Mouse (Mus musculus) cerebellum, adult 18-20 months (tissue): ENCODE results near the gene Ltb4r1.

Source experiments
- DNase-seq, 2 experiments: peaks; one replicate each; pipeline ENCODE4 v3.0.0; 2021

The Ltb4r1 gene

DNA sequence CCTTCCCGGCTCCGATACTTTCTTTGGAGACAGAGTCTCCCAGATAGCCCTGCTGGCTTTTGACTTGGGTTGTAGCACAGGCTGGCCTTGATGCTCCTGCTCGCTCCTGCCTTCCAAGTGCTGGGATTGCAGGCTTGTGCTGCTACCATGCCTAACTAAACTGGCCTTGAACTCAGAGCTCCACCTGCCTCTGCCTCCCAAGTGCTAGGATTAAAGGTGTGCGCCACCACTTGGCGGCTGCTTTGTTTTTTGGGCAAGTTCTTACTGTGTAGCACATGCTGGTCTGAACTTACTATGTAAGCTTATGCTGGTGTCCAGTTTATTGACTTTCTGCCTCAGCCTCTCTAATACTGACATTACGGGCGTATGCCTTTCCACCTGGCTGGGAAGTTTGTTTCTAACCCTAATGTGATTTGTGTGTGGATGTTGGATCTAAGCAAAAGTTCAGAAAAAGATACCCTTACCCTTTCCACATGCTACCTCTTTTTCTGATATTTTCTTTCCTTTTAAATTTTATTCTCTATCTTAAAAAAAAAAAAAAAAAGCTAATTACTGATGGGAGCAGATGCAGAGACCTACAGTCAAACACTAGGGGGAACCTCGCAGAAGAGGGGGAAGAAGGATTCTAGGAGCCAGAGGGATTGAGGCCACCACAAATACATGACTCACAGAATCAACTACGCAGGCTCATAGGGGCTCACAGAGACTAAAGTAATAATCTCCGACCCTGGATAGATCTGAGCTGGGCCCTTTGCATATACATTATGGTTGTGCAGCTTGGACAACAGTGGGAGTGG is 18.5 kb upstream of the Ltb4r1 start:
- no peak for DNase-seq

DNA sequence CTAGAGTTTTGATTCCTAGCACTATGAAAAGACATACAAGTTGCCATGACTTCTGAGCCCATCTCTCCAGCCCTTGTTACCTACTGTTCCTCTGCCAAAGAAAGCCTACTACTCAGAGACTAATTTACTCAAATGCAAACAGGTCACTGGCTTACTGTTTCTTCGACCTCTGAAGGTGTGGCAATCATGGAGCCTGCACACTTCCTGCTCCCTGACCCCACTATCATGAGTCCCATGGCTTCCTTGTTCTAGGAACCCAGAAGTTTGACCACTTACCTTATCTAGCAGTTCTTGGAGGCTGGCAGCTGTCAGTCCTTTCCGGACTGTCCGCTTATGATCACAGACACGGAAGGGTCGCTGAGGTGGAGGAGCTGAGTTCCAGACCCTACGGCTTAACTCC is 8.2 kb upstream of the Ltb4r1 start:
- no peak for DNase-seq

DNA sequence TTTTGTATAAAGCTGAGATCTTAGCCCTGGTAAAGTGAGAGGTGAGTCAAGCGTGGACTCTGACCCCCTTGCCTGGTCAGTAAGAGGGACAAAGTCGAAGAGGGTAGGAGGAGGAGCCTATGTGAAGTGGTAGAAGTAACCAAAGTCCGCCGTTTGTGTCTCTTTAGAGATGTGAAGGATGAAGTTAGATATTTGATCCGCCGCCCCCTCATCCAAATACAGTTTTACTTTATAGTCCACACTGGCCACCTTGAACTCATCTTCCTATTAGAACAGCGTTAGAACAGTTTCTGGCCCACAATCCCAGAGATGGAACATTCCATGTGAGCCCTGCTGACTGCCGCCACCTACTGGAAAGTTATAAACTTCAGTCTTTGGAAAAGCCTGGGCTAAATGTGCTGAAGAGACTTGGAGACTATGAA is 7.4 kb upstream of the Ltb4r1 start, which contains the start of gene Cideb:
Gene Cideb, minus strand, starts transcription at position 96 of the 422 bp plus-strand sequence.
- DNase-seq, result peak; percentile 42 to 49

DNA sequence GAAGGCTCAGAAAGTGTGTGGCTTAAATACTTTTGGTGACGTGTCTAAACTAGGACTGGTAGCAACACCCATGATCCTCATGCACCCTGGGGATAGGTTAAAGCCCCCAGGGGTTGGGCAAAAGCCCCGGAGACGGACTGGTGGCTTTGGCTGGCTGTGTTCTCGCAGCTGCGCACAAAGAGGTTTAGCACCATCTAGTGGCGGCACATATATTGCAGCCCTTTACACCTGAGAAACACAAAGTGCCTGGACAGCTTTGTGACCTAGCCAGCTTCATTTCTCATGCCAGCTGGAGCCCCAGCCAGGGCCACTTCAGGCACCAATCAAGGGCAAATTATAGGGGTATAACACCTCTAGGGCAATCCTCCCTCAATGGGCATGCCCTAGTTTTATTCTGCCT is 5.6 kb upstream of the Ltb4r1 start:
- DNase-seq, result peak; percentile 88 to 89

DNA sequence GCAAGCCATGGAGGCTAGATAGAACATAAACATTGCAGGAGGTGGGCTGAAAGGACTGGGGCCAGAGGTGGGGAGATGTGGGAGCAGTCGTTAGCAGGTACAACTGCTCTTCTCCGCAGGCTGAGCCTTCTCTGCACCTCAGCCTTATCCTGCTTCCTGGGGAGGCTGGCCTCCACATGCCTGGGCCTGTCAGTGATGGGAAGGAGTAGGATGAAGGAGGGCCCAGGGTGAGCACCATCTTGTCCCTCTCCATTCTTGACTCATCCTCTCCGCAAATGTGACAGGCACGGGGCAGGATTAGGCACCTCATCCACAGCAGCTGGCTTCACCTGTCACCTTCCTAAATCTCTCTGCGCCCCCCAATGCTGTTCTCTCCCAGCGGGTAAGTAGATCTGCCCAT is 4.6 kb upstream of the Ltb4r1 start, which contains the start of gene Ltb4r2:
Gene Ltb4r2, plus strand, starts transcription at position 266 of the 400 bp plus-strand sequence.
- no peak for DNase-seq

DNA sequence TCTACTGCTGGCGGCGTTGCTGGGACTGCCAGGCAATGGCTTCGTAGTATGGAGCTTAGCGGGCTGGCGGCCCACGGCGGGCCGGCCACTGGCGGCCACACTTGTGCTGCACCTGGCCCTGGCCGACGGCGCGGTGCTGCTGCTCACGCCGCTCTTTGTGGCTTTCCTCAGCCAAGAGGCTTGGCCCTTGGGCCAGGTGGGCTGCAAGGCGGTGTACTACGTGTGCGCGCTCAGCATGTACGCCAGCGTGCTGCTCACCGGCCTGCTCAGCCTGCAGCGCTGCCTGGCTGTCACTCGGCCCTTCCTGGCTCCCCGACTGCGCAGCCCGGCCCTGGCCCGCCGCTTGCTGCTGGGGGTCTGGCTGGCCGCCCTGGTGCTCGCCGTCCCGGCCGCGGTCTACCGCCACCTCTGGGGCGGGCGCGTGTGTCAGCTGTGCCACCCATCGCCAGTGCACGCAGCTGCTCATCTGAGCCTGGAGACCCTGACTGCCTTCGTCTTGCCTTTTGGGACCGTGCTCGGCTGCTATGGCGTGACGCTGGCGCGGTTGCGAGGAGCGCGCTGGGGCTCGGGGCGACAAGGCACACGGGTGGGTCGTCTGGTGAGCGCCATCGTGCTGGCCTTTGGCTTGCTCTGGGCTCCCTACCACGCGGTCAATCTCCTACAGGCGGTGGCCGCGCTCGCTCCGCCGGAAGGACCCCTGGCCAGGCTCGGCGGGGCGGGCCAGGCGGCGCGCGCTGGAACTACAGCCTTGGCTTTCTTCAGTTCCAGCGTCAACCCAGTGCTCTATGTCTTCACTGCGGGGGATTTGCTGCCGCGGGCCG is 3.6 kb upstream of the Ltb4r1 start:
- DNase-seq, result peak; percentile 39 to 58

DNA sequence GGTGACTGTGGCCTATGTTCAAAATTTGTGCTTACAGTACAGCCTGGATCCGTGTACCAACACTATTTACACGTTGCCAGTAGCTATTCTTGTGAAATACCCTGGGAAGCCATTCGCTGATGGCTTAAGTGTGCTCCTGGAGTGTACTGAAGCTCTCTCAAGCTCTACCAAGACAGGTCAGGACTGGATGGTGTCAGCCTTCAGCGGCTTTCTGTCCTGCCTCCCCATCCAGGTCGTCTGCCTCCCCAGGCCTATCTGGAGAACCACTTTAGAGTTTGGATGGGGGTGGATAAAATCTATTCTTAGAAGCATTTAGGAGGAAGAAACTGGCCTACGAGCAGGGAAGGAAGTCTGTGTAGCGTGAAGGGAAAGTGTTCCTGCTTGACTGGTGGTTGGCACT is 2.6 kb upstream of the Ltb4r1 start:
- DNase-seq, result no peak

DNA sequence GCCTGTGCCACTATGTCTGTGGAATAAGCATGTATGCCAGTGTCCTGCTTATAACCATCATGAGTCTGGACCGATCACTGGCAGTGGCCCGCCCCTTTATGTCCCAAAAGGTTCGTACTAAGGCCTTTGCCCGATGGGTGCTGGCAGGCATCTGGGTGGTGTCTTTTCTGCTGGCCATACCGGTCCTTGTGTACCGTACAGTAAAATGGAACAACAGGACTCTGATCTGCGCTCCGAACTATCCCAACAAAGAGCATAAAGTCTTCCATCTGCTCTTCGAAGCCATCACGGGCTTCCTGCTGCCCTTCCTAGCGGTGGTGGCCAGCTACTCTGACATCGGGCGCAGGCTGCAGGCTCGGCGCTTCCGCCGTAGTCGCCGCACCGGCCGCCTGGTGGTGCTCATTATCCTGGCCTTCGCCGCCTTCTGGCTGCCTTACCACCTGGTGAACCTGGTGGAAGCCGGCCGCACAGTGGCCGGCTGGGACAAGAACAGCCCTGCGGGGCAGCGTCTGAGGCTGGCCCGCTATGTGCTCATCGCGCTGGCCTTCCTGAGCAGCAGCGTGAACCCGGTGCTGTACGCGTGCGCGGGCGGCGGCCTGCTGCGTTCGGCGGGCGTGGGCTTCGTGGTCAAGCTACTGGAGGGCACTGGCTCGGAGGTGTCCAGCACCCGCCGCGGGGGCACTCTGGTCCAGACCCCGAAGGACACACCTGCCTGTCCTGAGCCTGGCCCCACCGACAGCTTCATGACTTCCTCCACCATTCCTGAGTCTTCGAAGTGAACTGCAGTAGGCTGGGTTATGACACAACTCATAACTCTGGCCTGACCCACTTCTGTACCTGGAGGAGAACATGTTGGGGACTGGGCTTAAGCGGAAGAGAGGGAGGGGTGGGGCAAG is 2.0 kb downstream of the Ltb4r1 start:
- peak; percentile 82 to 83 for DNase-seq

DNA sequence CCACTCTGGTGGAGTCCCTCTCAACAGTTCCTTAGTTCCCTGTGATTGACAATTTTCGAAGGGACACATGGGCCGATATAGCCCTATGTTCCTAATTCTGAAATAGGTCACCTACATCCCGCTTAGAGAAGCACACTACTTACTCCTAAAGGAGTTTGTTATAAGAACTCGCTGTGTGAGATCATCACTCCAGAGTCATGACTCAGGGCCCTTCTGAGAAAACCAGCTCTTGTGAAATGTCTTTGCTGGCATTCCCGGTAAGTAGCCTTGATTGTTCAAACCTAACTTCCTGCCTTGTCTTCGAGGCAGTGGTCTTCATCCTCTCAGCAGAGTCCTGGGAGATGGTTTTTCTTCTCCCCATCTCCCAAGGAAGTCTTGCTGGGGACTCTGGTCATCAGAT is 2.8 kb downstream of the Ltb4r1 start:
- no peak for DNase-seq

DNA sequence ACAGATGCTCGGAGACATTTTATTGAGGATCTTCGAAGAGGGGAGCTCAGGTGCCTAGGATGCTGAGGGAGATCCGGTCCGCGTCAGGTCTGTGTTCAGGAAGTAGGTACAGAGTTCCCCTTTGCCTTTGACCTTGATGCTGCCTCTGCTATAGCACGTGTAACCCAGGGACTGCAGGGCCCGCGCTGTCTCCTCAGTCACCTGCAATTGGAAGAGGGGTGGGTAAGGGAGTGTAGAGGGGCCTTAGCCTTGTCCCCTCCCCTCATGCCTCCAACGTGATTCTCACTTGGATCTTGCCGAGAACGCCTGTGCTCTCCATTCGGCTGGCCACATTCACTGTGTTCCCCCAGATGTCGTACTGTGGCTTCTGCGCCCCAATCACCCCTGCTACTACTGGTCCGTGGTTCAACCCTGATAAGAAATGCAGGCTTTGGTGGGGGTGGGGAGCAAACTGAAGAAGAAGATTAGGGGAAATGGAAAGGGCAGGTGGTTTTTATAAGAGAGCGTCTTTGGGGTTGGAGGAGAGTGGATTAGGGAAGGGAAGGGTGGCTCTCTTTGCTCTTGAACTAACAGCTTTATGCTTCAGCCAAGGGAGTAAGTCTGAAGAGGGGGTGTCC is 3.4 kb downstream of the Ltb4r1 start:
- no peak for DNase-seq

DNA sequence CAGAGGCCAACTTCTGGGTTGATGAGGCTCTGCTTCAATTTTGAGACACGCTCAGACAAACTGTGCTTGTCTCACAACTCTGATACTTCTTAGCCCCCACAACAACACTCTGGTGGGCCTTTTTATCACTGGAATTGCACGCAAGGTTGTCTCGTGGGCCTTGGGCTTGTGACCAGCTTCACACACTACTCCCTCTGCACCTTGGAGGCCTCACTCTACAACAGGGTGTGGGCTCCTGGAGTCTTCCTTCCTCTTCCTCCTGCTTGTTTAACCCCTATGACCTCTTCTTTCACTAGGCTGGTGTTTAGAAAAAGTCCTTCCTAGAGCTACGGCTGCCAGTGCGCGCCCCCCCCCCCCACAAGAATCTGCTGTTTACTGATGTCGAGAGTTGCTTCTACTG is 10.9 kb downstream of the Ltb4r1 start:
- DNase-seq, result no peak

DNA sequence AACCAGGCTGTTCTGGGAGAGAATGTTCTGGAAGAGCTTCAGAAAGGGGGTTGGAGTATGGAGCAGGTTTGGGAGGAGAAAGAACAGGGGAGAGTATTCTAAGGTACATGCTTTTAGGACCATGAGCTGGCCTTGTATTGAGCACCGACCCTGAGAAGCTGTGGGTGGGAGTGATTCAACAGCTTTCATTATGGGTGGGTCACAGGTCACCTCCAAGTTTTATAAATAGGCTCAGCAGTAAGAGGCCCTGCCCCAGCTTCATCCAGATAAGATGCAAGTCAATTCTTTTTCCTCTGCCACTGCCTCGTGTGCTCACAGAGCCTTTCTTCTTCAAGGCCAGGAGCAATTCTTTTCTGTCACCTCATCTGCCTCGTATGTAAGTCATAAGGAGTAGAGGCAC is 11.4 kb downstream of the Ltb4r1 start:
- DNase-seq, result no peak

DNA sequence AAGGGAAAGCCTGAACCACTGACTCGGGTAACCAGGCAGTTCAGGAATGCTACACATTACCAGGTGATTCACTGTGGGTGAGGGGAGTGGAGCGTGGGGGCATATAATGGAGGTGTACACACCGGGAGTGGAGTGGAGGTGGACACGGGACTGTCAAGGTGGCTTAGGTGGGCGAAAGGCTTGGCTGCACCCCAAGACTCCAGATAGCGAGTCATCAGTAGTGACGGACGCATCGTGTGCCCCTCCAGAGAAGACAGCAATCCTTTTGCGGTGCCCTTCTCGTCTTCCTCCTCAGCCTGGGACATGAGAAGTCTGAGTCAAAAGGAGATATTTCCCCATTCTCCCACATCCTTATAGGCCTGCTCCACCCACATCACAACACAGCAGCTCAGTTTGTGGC is 12.0 kb downstream of the Ltb4r1 start:
- no peak for DNase-seq

DNA sequence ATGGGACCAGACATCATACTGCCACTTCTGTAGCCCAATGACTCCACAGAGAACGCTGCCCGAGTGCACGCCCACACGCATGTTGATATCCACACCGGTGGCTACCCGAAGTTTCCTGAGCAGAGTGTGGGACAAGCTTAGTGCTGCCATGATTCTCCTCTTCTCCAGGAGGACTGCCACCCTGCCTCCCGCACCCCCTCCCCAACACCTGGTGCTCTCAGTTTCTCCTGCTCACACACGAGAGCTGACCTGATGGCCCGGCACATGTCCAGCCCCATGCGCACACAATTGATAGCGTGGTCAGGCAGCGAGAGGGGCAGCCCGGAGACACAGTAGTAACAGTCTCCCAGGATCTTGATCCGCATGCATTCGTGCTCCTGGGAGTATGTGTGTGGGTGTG is 12.9 kb downstream of the Ltb4r1 start:
- no peak for DNase-seq

DNA sequence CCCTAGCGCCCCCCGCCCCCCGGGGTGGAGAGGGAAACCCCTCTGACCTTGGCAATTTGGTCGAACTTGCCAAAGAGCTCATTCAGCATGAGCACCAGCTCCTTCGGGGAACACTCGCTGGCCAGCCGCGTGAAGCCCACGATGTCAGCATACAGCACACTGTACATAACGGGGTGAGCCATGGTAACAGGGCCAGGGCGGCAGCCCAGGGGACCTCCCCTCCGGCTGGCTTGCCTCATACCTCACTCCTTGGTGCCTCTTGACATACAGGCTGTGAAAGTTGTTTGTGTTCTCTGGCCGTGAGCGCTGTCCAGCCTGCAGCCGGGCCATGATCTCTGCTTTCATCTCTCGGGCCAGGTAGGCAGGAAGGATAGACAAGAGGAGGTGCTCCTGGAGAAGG is 13.9 kb downstream of the Ltb4r1 start:
- DNase-seq, result no peak

DNA sequence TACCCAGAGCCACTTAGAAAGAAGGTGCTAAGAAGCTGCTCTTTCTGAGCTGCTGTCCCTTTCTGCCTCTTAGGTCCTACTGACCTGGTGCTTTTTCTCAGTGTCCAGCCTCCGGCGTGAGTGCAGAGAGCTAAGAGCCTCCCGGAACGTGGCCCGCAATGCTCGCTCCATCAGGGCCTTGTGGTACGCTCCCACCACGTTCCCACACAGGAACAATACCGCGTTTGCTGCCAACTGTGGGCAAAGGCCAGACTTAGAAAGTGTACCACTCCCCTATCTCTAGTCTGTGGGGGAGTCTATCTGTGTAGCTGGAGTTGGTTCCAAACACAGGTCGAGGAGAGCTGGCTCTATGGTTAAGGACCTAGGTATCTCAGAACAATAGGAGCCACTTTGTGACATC is 15.0 kb downstream of the Ltb4r1 start:
- DNase-seq, result no peak

DNA sequence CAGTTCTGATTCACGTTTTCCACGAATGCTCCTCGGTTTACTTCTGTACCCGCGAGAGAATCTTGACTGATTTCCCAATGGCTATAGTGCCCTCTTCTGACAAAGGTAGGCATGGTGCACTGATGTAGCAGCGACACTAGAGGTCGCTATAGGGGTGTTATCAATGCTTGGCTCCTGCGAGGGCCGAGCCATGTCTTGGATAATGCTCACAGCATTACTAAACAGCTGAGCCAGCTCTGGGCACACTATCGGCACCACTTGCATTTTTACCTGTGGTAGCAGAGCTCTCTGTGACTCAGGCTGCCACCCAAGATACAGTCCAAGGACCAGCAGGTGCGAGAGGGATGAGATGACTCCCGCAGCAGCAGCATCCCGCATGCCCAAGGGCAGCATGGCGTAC is 15.5 kb downstream of the Ltb4r1 start:
- peak; percentile 67 to 69 for DNase-seq

DNA sequence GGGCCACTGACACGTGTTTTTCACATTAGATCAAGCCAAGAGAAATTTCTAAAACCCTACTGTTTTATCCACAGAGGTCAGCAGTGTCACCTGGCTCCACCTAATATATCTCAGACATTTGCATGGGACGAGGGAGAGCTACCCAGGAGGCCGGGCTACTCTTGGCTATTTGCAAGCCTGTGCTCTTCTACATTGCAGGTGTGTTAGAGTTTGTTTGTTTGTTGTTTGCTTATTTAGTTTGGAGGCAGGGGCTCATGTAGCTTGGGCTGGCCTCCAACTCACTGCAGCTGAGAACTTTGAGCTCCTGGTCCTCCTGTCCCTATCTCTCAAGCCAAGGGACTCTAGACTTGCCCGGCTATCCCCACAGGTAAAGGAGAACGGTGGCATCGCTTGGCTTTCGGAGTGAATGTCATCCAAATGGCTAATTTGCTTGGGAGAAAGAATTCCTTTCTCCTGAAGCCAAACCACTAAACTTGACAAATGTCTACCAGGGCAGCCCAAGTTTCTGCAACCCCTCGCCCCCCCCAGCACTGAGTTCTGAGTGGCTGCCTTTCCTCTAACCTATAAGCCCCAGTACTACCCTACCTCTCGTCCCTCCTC is 16.7 kb downstream of the Ltb4r1 start:
- DNase-seq, result no peak

DNA sequence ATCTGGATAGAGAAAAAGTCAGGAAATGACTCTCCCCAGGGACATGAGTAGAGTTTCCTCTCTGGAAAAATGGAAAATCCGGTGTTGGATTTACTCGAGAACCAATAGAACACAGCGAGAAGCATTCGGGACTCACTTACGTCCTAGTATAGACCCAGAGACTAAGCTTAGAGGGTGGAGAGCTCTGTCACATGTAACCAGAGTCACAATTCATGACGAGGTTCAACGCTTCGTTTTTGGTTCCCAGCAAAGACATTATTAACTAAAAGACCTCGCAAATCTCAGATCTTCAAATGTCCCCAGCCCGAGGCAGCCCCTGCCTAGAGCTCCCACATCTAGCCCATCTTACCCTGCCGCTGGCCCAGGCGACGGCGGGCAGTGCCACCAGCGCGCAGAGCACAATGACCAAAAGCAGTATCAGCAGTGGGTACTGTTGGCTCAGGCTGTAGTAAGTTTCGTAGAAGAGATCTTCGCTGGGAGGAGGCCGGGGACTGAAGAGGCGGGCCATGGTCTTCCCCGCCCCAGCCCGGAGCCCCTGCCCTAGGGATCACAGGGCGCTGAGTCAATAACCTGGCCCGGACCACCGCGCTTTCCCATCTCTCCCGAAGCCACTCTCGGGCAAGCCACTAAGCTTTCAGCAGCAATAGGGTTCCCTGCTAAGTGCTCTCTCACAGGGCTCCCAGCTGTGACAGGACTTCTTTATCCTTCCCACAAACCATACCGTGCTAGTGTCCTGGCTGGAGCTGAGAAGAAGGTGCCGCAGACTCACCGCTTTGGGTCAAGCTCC is 17.6 kb downstream of the Ltb4r1 start:
- no peak for DNase-seq

DNA sequence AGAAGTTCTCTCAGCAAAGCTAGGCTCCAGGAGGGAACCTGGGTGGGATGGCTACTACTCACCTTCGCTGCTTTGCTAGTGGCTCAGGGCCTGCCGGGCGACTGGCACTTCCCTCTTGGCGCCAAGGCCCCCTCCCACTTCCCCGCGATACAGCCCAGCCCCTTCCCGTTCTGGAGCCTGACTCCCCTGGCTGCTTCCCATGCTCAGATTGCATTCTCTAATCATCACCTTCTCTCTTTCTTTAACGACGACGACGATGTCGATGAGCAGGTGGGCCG is 18.1 kb downstream of the Ltb4r1 start, which contains the start of gene Adcy4:
Gene Adcy4, minus strand, starts transcription at position 138 of the 278 bp plus-strand sequence.
- DNase-seq, result no peak

DNA sequence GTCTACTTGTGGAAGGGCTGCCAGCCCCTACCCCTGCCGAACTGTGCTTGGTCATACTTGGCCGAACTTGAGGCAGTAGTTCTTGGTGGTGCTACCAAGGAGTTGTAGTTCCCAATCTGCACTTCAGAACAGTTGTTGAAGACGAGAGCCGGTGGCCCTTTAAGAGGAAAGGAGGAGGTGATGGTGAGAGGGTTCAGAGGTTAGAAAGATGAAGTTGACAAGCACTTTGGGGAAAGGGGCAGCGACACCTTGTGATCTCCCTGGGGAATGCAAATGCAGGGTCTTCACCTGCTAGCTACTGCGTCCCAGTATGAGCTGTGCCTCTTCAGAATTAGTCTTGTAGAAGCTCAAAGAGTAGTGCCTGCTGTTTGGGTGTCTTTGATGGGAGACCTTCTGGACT is 19.4 kb downstream of the Ltb4r1 start:
- no peak for DNase-seq
